In the genomic region with DNA sequence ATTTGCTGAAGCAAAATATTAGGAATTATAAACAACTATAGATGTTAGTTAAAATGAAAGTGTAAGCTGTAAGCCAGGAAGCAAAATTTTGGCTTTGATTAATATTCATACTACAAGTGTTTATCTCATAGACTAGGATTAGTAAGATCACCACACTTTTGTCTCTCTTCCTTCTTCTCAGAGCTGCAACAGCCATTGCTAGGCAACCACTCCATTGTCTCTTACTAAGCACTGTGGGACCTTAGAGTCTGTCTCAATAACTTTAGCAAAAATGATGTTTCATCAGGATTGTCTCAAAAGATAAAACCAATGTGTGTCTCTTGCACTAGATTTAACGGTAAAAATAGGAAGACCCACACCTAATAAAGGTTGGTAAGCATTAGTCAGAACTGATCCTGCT, we compare ENCODE assay signal across 25 mouse cellular contexts.
DNase-seq lines count a peak whose midpoint lies in the region; ATAC-seq and TF ChIP-seq lines count a peak whose summit lies in the region.
"Had no signal": no experiment of that assay in that cellular context is flagged by ENCODE, and none has a peak within 500 bp of the region (broad histone marks: within the 10 kb centered on the region; RNA-seq: fewer than 3 reads in every experiment).

No protein-coding gene starts in this region.

- no peak for DNase-seq in midbrain, embryonic 11.5 days (ENCODE audit: low spot score, missing footprints)
- DNase-seq in midbrain, postnatal 0 days (ENCODE audit: low spot score), result no peak
- peak; percentile 19 for DNase-seq in midbrain, embryonic 14.5 days
- DNase-seq in midbrain, embryonic 10.5 days (ENCODE audit: low spot score), result no peak
- DNase-seq in 416B (ENCODE audit: low read depth), result peak; percentile 14
- DNase-seq in brain, embryonic 14.5 days (ENCODE audit: low read depth), result peak; percentile 27
- DNase-seq in lung, postnatal 10 days, result no peak
- DNase-seq: adrenal gland, adult 8-10 months; adrenal gland, postnatal 25 days; B cell, adult 2 months; cerebellum, adult 11-12 months; cerebellum, adult 2 months; cerebellum, adult 9-10 months; cerebellum, postnatal 10 days; cerebellum, postnatal 25 days; forebrain, postnatal 0 days had no signal

- ATAC-seq in midbrain, embryonic 11.5 days (ENCODE audit: low FRiP score), result peak; percentile 73; the same call in 1 of the 2 replicates
- no peak for ATAC-seq in midbrain, postnatal 0 days (ENCODE audit: low FRiP score)
- no peak for ATAC-seq in midbrain, embryonic 14.5 days (ENCODE audit: low FRiP score, low TSS enrichment)
- ATAC-seq: activated CD4-positive, CD25-positive, alpha-beta regulatory T cell, adult 4 months; CD4-positive, CD25-positive, alpha-beta regulatory T cell, adult 4 months; forebrain, embryonic 13.5 days; forebrain, embryonic 15.5 days; forebrain, postnatal 0 days; Patski had no signal

- H3K4me3 ChIP-seq in midbrain, embryonic 11.5 days (ENCODE audit: low read depth, low read length), result no peak overlapping the region
- H3K4me3 ChIP-seq in midbrain, postnatal 0 days (ENCODE audit: low read depth, low read length), result no peak overlapping the region
- no peak overlapping the region for H3K4me3 ChIP-seq in midbrain, embryonic 14.5 days (replicated peaks; ENCODE audit: low read depth, low read length)
- H3K4me3 ChIP-seq in midbrain, embryonic 10.5 days, result no peak overlapping the region
- H3K4me3 ChIP-seq: embryonic facial prominence, embryonic 10.5 days; embryonic facial prominence, embryonic 12.5 days; forebrain, embryonic 13.5 days; forebrain, embryonic 15.5 days had no signal

- H3K9me3 ChIP-seq in midbrain, embryonic 11.5 days (ENCODE audit: control insufficient read depth, low read length), result no peaks in the 10 kb centered on the region
- no peaks in the 10 kb centered on the region for H3K9me3 ChIP-seq in midbrain, postnatal 0 days (ENCODE audit: low read length)
- no peaks in the 10 kb centered on the region for H3K9me3 ChIP-seq in midbrain, embryonic 14.5 days (ENCODE audit: control insufficient read depth, low read length)
- no peaks in the 10 kb centered on the region for H3K9me3 ChIP-seq in midbrain, embryonic 10.5 days (replicated peaks)
- H3K9me3 ChIP-seq: embryonic facial prominence, embryonic 10.5 days; embryonic facial prominence, embryonic 12.5 days; forebrain, embryonic 13.5 days; forebrain, embryonic 15.5 days; G1E had no signal

- no peak overlapping the region for H3K4me2 ChIP-seq in midbrain, embryonic 11.5 days
- H3K4me2 ChIP-seq in midbrain, postnatal 0 days (ENCODE audit: low read depth, low read length, poor library complexity, severe bottlenecking), result no peak overlapping the region
- H3K4me2 ChIP-seq in midbrain, embryonic 14.5 days (ENCODE audit: low read length), result no peak overlapping the region
- H3K4me2 ChIP-seq: embryonic facial prominence, embryonic 12.5 days; forebrain, embryonic 13.5 days; forebrain, embryonic 15.5 days had no signal

- H3K4me1 ChIP-seq in midbrain, embryonic 11.5 days (ENCODE audit: control insufficient read depth, insufficient read depth, low read length), result peaks cover 4% of the 10 kb centered on the region; the same call in 1 of the 2 replicates
- no peaks in the 10 kb centered on the region for H3K4me1 ChIP-seq in midbrain, postnatal 0 days (ENCODE audit: insufficient read depth, low read length)
- no peaks in the 10 kb centered on the region for H3K4me1 ChIP-seq in midbrain, embryonic 14.5 days (ENCODE audit: control insufficient read depth, insufficient read depth, low read length)
- H3K4me1 ChIP-seq in midbrain, embryonic 10.5 days, result peaks cover 11% of the 10 kb centered on the region
- H3K4me1 ChIP-seq: embryonic facial prominence, embryonic 10.5 days; forebrain, embryonic 13.5 days had no signal

- no peaks in the 10 kb centered on the region for H3K27me3 ChIP-seq in midbrain, embryonic 11.5 days (ENCODE audit: control insufficient read depth, insufficient read depth, low read length)
- H3K27me3 ChIP-seq in midbrain, postnatal 0 days (ENCODE audit: insufficient read depth, low read length), result no peaks in the 10 kb centered on the region
- no peaks in the 10 kb centered on the region for H3K27me3 ChIP-seq in midbrain, embryonic 14.5 days (ENCODE audit: control insufficient read depth, insufficient read depth, low read length)
- H3K27me3 ChIP-seq in midbrain, embryonic 10.5 days (ENCODE audit: low read depth, poor library complexity, severe bottlenecking), result no peaks in the 10 kb centered on the region
- H3K27me3 ChIP-seq: CH12.LX; embryonic facial prominence, embryonic 12.5 days; forebrain, embryonic 13.5 days; forebrain, embryonic 15.5 days; Patski had no signal

- WGBS in midbrain, embryonic 11.5 days, result 41% methylated on average over 1 of the region's 1 CpGs
- 22% methylated on average over 1 of the region's 1 CpGs for WGBS in midbrain, postnatal 0 days
- WGBS in midbrain, embryonic 14.5 days, result 30% methylated on average over 1 of the region's 1 CpGs
- WGBS in midbrain, embryonic 10.5 days, result 67% methylated on average over 1 of the region's 1 CpGs

- no peaks in the 10 kb centered on the region for H3K36me3 ChIP-seq in midbrain, embryonic 11.5 days (ENCODE audit: control insufficient read depth, insufficient read depth, low read length)
- H3K36me3 ChIP-seq in midbrain, postnatal 0 days (ENCODE audit: insufficient read depth, low read length), result no peaks in the 10 kb centered on the region
- H3K36me3 ChIP-seq in midbrain, embryonic 14.5 days (ENCODE audit: control insufficient read depth, insufficient read depth, low read length), result no peaks in the 10 kb centered on the region
- no peaks in the 10 kb centered on the region for H3K36me3 ChIP-seq in midbrain, embryonic 10.5 days
- H3K36me3 ChIP-seq: embryonic facial prominence, embryonic 10.5 days; embryonic facial prominence, embryonic 12.5 days; forebrain, embryonic 15.5 days; G1E had no signal

- no peak for TF ChIP-seq CTCF in midbrain, postnatal 0 days (IDR thresholded peaks at IDR 0.05)
- no peak for TF ChIP-seq CTCF in brain, embryonic 14.5 days (IDR thresholded peaks at IDR 0.05; ENCODE audit: borderline replicate concordance, extremely low read depth, insufficient read depth, insufficient read length)

- no peak overlapping the region for H3K9ac ChIP-seq in midbrain, embryonic 11.5 days (ENCODE audit: low read length)
- H3K9ac ChIP-seq in midbrain, postnatal 0 days (replicated peaks; ENCODE audit: low read length, poor library complexity, severe bottlenecking), result no peak overlapping the region
- no peak overlapping the region for H3K9ac ChIP-seq in midbrain, embryonic 14.5 days (replicated peaks; ENCODE audit: low read length)
- H3K9ac ChIP-seq: embryonic facial prominence, embryonic 12.5 days; forebrain, embryonic 13.5 days; forebrain, embryonic 15.5 days; forebrain, postnatal 0 days had no signal

- H3K27ac ChIP-seq in midbrain, embryonic 11.5 days (ENCODE audit: low read depth, low read length), result no peak overlapping the region
- H3K27ac ChIP-seq in midbrain, postnatal 0 days (ENCODE audit: low read depth, low read length), result no peak overlapping the region
- no peak overlapping the region for H3K27ac ChIP-seq in midbrain, embryonic 14.5 days (replicated peaks; ENCODE audit: low read depth, low read length)
- H3K27ac ChIP-seq in midbrain, embryonic 10.5 days (replicated peaks), result no peak overlapping the region
- H3K27ac ChIP-seq: embryonic facial prominence, embryonic 10.5 days; embryonic facial prominence, embryonic 12.5 days; forebrain, embryonic 13.5 days; forebrain, embryonic 15.5 days had no signal

- no peak for TF ChIP-seq POLR2A in brain, embryonic 14.5 days (IDR thresholded peaks at IDR 0.05; ENCODE audit: borderline replicate concordance, extremely low read depth, insufficient read depth, insufficient read length, poor library complexity, severe bottlenecking)

Comparison
In these comparisons a context has a peak if more than half of its experiments do, and no peak if none do; other contexts are left out.
1. DNase-seq: peak in midbrain, embryonic 14.5 days (single experiment), 416B (single experiment) and brain, embryonic 14.5 days (single experiment); none in midbrain, embryonic 11.5 days (single experiment), midbrain, postnatal 0 days (single experiment), midbrain, embryonic 10.5 days (single experiment) and lung, postnatal 10 days (single experiment).